Mouse (Mus musculus) bone marrow, adult 2 months (tissue): ENCODE results near the gene Insrr. TPM values are rescaled to one million over a fixed set of nuclear protein-coding genes. Genes with fewer than 3 reads are reported as not detected.

Experiments
- H3K27ac ChIP-seq: fragments of 200-500 bp; 2 replicates; pipeline ENCODE4 v1.5.1; 2012; ENCODE audit warnings: low read depth, mild to moderate bottlenecking, control low read depth, inconsistent platforms, low read length; ENCODE audit not compliant: control insufficient read depth, poor library complexity, insufficient read depth
- H3K4me1 ChIP-seq: fragments of 200-500 bp; 2 replicates; pipeline ENCODE4 v1.6.1; 2011; ENCODE audit warnings: low read length; ENCODE audit not compliant: control insufficient read depth, insufficient read depth
- H3K4me3 ChIP-seq: fragments of 200-500 bp; replicated peaks from 2 replicates; pipeline ENCODE3; 2011; ENCODE audit warnings: mild to moderate bottlenecking, low read depth, low read length, control low read depth; ENCODE audit not compliant: control insufficient read depth
- CTCF ChIP-seq: fragments of 200-500 bp; IDR thresholded peaks from 2 replicates; pipeline ENCODE4 v1.5.1; 2011; ENCODE audit warnings: low read length, control low read depth; ENCODE audit not compliant: control insufficient read depth, insufficient read depth
- POLR2A ChIP-seq: fragments of 200-500 bp; IDR thresholded peaks from 2 replicates; pipeline ENCODE4 v1.6.1; 2011; ENCODE audit warnings: low read depth, mild to moderate bottlenecking, control low read depth, low read length, borderline replicate concordance; ENCODE audit not compliant: control insufficient read depth
- WGBS: fragments of 180-500 bp; shearing (Covaris S2); methylation state at CpG from one replicate; pipeline ENCODE4 v1.1.7; 2018; 5-methylcytosine and 5-hydroxymethylcytosine counted together
- polyA plus RNA-seq: library from polyadenylated mRNA; stranded (reverse); fragments of >200 nt; gene quantifications from 2 replicates; pipeline ENCODE4 v1.2.4, GENCODE M21; 2011; ENCODE audit warnings: low replicate concordance; ENCODE audit not compliant: missing spikeins, insufficient read depth, insufficient read length

The Insrr gene
- not detected in 2 replicates for polyA plus RNA-seq

DNA sequence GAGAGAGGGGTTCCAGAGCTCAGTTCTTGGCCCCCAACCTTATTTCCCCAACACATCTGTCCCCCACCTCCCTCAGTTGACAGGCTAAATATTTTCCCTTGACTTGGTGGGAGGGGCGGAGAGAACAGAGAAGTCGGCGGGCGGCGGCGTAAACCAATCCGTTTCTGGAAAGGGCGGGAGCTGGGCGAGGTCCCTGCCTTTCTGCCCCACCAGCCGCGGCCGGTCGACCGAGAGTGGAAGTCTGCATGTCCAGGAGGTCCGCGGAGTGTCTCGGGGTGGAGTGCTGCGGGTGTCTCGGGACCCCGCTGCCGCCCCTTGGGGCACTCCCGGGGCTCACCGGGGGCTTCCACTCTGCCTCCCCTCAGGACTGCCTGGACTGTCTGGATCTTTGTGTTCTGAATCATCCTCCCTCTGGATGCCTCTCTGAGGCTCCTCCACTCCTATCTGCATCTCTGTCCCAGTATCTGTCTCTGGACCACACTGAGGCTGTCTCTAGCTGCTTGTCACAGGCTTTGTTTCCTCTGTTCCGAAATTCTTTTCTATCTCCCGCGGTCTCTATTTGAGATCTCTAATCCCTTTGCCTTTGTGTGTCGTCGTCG lies at the start of gene Insrr:
Gene Insrr, plus strand, starts transcription at position 216 of the 599 bp plus-strand sequence.
- 3% methylated on average over 29 of the region's 29 CpGs for WGBS
- Histone ChIP-seq H3K4me3 (no peak within 1 kb of the TSS), H3K4me1 (no peaks in the 10 kb centered on the region), H3K27ac (no peak within 1 kb of the TSS)
- TF ChIP-seq POLR2A (no peak), CTCF (no peak)

DNA sequence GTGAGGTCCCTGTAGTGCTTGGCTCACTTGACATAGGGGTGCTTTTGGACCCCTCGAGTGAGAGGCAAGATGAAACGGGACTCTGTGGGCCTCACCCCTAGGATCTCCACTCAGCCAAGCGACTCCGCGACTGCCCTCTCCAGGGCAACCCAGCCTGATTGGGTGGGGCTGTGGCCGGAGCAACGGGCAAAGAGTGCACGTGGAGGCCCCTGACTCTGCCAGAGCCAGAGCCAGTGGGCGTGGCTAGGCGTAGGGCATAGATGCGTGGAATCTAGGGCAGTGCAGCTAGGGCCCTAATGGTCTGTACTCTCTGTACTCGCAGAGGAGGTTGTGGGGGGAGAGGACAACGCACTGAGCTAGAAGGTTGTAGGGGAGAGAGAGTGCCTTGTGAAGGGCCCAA lies 48.3 kb upstream of the Insrr start, which contains the start of gene Lrrc71:
Gene Lrrc71, minus strand, starts transcription at position 195 of the 400 bp plus-strand sequence.
- TF ChIP-seq POLR2A = no peak
- WGBS = 80% methylated on average over 13 of the region's 13 CpGs
- H3K4me3 ChIP-seq = no peak within 1 kb of the TSS
- no peak within 1 kb of the TSS for H3K27ac ChIP-seq
- peaks cover 1% of the 10 kb centered on the region; the same call in 1 of the 2 replicates for H3K4me1 ChIP-seq

DNA sequence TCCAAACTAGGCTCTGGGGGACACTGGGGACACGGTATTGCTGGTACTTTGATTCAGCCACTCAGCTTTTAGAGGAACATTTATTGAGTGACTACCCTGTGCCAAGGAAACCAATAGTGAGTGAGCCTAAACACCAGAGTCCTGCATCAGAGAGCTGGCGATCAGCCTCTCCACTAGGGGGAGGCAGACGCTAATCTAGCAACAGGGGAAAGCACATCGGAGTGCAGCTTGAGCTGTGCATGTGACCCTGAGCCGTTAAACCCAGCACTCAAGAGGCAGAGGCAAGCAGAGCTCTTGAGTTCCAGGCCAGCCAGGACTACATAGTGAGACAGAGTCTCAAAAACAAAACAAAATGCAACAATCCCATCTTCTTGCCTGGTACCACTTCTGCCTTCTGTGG lies 47.7 kb upstream of the Insrr start:
- WGBS = 21% methylated on average over 5 of the region's 5 CpGs
- Histone ChIP-seq H3K4me3 (no peak overlapping the region), H3K4me1 (no peaks in the 10 kb centered on the region; the same call in 1 of the 2 replicates), H3K27ac (no peak overlapping the region)
- TF ChIP-seq CTCF = peak; percentile 81
- TF ChIP-seq POLR2A = no peak

DNA sequence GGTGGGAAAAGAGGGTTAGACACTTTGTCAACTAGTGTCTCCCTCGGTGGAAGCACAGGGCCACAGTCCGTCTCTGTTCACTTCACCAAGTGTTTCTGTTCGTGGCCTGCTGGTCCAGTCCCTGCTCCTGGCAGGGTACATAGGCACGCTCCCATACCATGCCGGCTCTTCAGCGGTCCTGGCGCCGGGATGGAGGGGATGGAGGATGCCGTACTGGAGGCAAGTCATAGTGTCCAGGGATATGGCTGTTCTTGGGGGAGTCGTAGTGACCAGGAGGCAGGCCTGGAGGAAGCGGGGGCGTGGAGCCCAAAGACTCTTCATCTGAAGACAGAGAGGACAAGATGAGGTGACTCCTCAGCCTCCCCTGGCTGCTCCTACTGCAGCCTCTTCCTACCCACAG lies 46.8 kb upstream of the Insrr start:
- WGBS = 90% methylated on average over 12 of the region's 12 CpGs
- TF ChIP-seq POLR2A = no peak
- no peak for TF ChIP-seq CTCF
- H3K4me1 ChIP-seq = no peaks in the 10 kb centered on the region

DNA sequence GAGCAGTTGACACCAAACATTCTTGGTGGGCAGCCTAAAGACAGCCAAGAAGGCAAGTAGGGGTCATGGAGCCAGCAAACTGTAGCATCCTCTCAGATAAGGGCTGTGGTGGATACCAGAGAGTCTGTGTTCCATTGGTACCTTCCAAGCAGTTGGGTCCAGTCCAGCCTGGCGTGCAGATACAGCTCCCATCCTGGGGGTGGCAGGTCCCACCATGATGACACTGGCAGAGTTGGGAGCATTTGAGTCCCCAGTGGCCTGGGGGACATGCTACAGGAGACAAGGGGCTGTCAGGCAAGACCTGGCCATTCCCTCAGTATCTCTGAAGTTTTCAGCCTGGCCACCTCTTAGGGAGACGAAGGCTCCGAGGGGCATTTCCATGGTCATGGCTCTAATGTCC lies 44.2 kb upstream of the Insrr start:
- Histone ChIP-seq H3K4me1 (no peaks in the 10 kb centered on the region), H3K27ac (no peak overlapping the region), H3K4me3 (no peak overlapping the region)
- TF ChIP-seq POLR2A (no peak), CTCF (no peak)
- 72% methylated on average over 3 of the region's 3 CpGs for WGBS

More for the DNA sequence above, 46.8 kb upstream of the Insrr start:
- H3K27ac ChIP-seq = no peak overlapping the region
- H3K4me3 ChIP-seq = no peak overlapping the region

DNA sequence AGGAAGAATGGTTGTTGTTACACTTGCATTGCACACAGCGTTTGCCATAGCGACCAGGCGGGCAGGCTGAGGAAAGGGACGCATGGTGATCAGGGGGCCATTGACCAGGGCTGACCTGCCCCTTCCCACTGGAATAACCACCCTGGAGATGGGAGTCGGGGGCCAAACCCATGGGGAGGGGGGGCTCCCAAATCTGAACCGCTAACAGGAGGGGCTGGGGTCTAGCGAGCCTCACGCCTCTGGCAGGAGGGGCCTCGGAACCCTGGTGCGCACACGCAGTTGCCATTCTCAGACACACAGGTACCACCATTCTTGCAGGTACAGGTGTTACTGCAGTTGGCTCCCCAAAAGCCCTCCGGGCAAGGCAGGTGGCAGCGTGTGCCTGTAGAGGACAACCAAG lies 42.9 kb upstream of the Insrr start:
- no peaks in the 10 kb centered on the region for H3K4me1 ChIP-seq

DNA sequence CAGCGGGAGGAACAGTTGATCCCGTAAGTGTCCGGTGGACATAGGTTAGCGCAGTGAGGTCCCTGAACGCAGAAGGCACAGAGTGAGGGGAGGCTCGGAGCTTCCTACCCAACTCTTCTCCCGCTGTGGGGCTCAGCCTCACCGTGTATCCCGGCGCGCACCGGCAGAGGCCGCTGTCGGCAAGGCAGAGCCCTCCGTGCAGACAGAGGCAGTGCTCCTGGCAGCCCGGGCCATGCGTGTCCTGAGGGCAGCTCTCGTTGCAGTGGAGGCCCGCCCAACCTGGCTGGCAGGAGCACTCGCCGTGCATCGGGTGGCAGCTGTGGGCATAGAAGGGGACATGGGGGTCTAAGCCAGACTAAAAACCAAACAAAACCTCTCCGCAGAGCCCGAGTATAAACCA lies 40.8 kb upstream of the Insrr start:
- no peaks in the 10 kb centered on the region for H3K4me1 ChIP-seq

More for the DNA sequence above, 42.9 kb upstream of the Insrr start:
- no peak overlapping the region for H3K27ac ChIP-seq
- TF ChIP-seq POLR2A (no peak), CTCF (no peak)
- H3K4me3 ChIP-seq = no peak overlapping the region
- WGBS = 88% methylated on average over 13 of the region's 13 CpGs

DNA sequence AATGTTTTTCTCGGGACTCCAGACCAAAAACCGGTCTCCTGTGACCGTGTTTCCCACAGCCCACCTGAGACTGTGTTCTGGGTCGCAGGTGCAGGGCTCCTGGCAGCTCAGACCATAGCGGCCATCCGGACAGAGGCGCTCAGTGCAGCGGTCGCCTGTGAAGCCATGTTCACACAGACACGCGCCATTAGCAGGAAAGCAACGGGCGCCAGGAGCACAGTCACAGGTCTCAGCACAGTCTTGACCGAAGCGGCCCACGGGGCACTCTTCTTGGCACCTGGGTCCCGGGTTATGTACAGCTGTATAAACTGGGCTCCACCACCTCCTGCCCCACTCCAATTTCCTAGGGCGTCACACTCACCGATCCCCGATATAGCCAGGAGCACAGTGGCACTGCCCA lies 40.3 kb upstream of the Insrr start:
- 87% methylated on average over 20 of the region's 20 CpGs for WGBS
- Histone ChIP-seq H3K4me3 (no peak overlapping the region), H3K27ac (no peak overlapping the region), H3K4me1 (no peaks in the 10 kb centered on the region)
- TF ChIP-seq CTCF (no peak), POLR2A (no peak)

More for the DNA sequence above, 40.8 kb upstream of the Insrr start:
- H3K27ac ChIP-seq = no peak overlapping the region
- 20% methylated on average over 24 of the region's 24 CpGs for WGBS
- peak; percentile 87 for TF ChIP-seq CTCF
- TF ChIP-seq POLR2A = no peak
- no peak overlapping the region for H3K4me3 ChIP-seq

DNA sequence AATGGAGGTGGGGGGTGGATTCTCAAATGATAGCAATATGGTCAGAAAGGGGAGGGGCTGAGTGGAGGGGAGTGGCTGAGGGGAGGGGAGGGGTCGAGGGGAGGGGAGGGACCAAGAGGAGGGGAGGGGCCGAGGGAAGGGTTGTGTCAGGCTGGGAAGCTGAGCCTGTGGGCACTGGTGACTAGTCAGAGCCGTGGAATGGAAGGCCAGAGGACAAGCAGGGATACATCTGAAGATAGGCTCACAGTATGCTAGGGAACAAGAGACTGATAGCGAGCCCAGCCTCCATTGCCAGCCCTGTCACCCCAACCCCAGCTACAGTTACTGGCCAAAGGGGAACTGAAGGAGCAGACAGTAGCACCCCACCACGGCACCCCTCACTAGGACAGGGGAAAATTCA lies 38.1 kb upstream of the Insrr start:
- Histone ChIP-seq H3K4me1 (no peaks in the 10 kb centered on the region), H3K27ac (no peak overlapping the region), H3K4me3 (no peak overlapping the region)
- TF ChIP-seq POLR2A (no peak), CTCF (no peak)
- WGBS = 50% methylated on average over 4 of the region's 5 CpGs
